In the genomic region with DNA sequence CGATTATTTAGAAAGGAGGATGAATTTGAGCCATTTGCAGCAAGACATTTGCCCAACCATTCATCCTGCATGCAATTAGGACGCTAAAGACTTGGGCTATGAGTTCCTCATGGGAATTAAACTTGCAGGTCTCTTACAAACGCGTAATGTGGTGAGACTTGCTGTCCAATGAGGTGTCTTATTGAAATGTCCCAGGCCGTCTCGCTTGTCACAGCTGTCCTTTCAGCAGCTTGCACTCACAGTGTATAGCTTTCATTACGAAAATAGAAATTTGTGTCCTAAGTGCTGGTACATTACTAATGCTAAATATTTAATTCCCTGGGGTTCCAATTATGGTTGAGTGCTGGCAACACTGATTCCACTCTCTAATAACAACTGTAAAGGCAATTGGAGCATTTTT, we compare ENCODE assay signal across 20 mouse cellular contexts. TPM values are rescaled to one million over a fixed set of nuclear protein-coding genes. Genes with fewer than 3 reads are reported as not detected.
"Had no signal": no experiment of that assay in that cellular context is flagged by ENCODE, and none has a peak within 500 bp of the region (broad histone marks: within the 10 kb centered on the region; RNA-seq: fewer than 3 reads in every experiment).

No protein-coding gene starts in this region.

- DNase-seq: kidney, adult 8-10 months; kidney, postnatal 10 days; kidney, postnatal 36 days; liver, embryonic 13.5 days; lung, adult 2 months; lung, postnatal 14 days; right cerebral cortex, adult 18-20 months; right cerebral cortex, postnatal 14 days; right cerebral cortex, postnatal 4 days; thymus, adult 2 months; thymus, postnatal 14 days had no signal

- H3K4me1 ChIP-seq: kidney, embryonic 15.5 days; liver, embryonic 13.5 days; midbrain, embryonic 12.5 days; neural tube, embryonic 13.5 days had no signal

- H3K9me3 ChIP-seq: kidney, embryonic 15.5 days; liver, embryonic 13.5 days; midbrain, embryonic 12.5 days; neural tube, embryonic 13.5 days had no signal

- H3K4me3 ChIP-seq: kidney, embryonic 15.5 days; left cerebral cortex, adult 2 months; liver, embryonic 13.5 days; midbrain, embryonic 12.5 days; myocyte; neural tube, embryonic 13.5 days had no signal

- H3K4me2 ChIP-seq: kidney, embryonic 15.5 days; liver, embryonic 13.5 days; midbrain, embryonic 12.5 days; neural tube, embryonic 13.5 days had no signal

- H3K27ac ChIP-seq: kidney, embryonic 15.5 days; left cerebral cortex, adult 2 months; liver, embryonic 13.5 days; macrophage; midbrain, embryonic 12.5 days; neural tube, embryonic 13.5 days; stomach, postnatal 0 days had no signal

- H3K36me3 ChIP-seq: kidney, embryonic 15.5 days; neural tube, embryonic 13.5 days had no signal

- H3K27me3 ChIP-seq: kidney, embryonic 15.5 days; liver, embryonic 13.5 days; midbrain, embryonic 12.5 days; neural tube, embryonic 13.5 days had no signal

- H3K9ac ChIP-seq: kidney, embryonic 15.5 days; liver, embryonic 13.5 days; midbrain, embryonic 12.5 days; neural tube, embryonic 13.5 days had no signal

RNA-seq across cellular contexts. Expression of a gene that starts 22.3 kb away (rescaled TPM):
- polyA plus RNA-seq: liver, adult 2 months; liver, embryonic 16.5 days; macrophage had no signal
